Mouse (Mus musculus) stomach, embryonic 14.5 days (tissue): Measurements from ENCODE around the gene Dpy19l3. TPM values are rescaled to one million over a fixed set of nuclear protein-coding genes. Genes with fewer than 3 reads are reported as not detected.

ENCODE experiments used
- ATAC-seq: fragments of 200-750 bp; cut with Nextera tagmentation; 2 replicates; pipeline ENCODE4 v1.8.0; 2017; ENCODE audit warnings: low read depth, moderate TSS enrichment; ENCODE audit not compliant: insufficient number of reproducible peaks, insufficient read depth, low FRiP score
- H3K27ac ChIP-seq: fragments of 300-500 bp; sonication (generic); 2 replicates; pipeline ENCODE4 v1.5.1; 2014; ENCODE audit warnings: mild to moderate bottlenecking, low read length, moderate library complexity, mixed read lengths
- H3K27me3 ChIP-seq: fragments of 300-500 bp; sonication (generic); 2 replicates; pipeline ENCODE4 v1.6.1; 2014; ENCODE audit warnings: low read length, control low read depth, mixed read lengths; ENCODE audit not compliant: control insufficient read depth, insufficient read depth
- H3K36me3 ChIP-seq: fragments of 300-500 bp; sonication (generic); 2 replicates; pipeline ENCODE4 v1.6.1; 2014; ENCODE audit warnings: mild to moderate bottlenecking, control low read depth, low read length, moderate library complexity, mixed read lengths; ENCODE audit not compliant: control insufficient read depth, insufficient read depth
- H3K4me1 ChIP-seq: fragments of 300-500 bp; sonication (generic); 2 replicates; pipeline ENCODE4 v1.6.1; 2014; ENCODE audit warnings: low read length, control low read depth, mixed read lengths; ENCODE audit not compliant: control insufficient read depth, insufficient read depth
- H3K4me2 ChIP-seq: fragments of 300-500 bp; sonication (generic); replicated peaks from 2 replicates; pipeline ENCODE4 v1.6.1; 2014; ENCODE audit warnings: low read depth, low read length, control low read depth
- H3K4me3 ChIP-seq: fragments of 300-500 bp; sonication (generic); 2 replicates; pipeline ENCODE4 v1.5.1; 2014; ENCODE audit warnings: low read depth, low read length, control low read depth
- H3K9ac ChIP-seq: fragments of 300-500 bp; sonication (generic); replicated peaks from 2 replicates; pipeline ENCODE4 v1.6.1; 2014; ENCODE audit warnings: low read depth, mild to moderate bottlenecking, control low read depth, low read length, moderate library complexity, mixed read lengths
- H3K9me3 ChIP-seq: fragments of 300-500 bp; sonication (generic); 2 replicates; pipeline ENCODE4 v1.6.1; 2016; ENCODE audit warnings: low read depth, low read length, control low read depth; ENCODE audit not compliant: control insufficient read depth
- WGBS: fragments of 180-500 bp; shearing (Covaris S2); extraction: QIAGEN DNeasy Blood & Tissue Kit; methylation state at CpG from one replicate; pipeline ENCODE4 v1.1.7; 2014; 5-methylcytosine and 5-hydroxymethylcytosine counted together
- polyA plus RNA-seq: library from polyadenylated mRNA; unstranded; fragments of >200 nt; fragmentation: Nextera tagmentation; extraction: Ambion mirVana; gene quantifications from 2 replicates; pipeline ENCODE4 v1.2.1, GENCODE M21; 2014

Gene Dpy19l3
- polyA plus RNA-seq, 1 experiment from 2014 or later, result 30.2 TPM

- H3K4me2 ChIP-seq, result no peak overlapping the region
These were observed 65.4 kb downstream of the Dpy19l3 start for GRCm38 (mm10) chr7:35688781-35689349.

GRCm38 (mm10) chr7:35688276-35688675 is 66.0 kb downstream of the Dpy19l3 start:
- no peak for ATAC-seq
- Histone ChIP-seq H3K4me2 (no peak overlapping the region), H3K9ac (no peak overlapping the region), H3K4me3 (no peak overlapping the region), H3K36me3 (peaks cover 13% of the 10 kb centered on the region), H3K27me3 (no peaks in the 10 kb centered on the region), H3K9me3 (no peaks in the 10 kb centered on the region), H3K4me1 (no peaks in the 10 kb centered on the region), H3K27ac (no peak overlapping the region)
- WGBS, result 61% methylated on average over 9 of the region's 9 CpGs

More at GRCm38 (mm10) chr7:35688781-35689349, 65.4 kb downstream of the Dpy19l3 start:
- Histone ChIP-seq H3K4me1 (no peaks in the 10 kb centered on the region), H3K36me3 (peaks cover 13% of the 10 kb centered on the region), H3K9ac (no peak overlapping the region), H3K27me3 (no peaks in the 10 kb centered on the region), H3K4me3 (no peak overlapping the region), H3K9me3 (no peaks in the 10 kb centered on the region), H3K27ac (no peak overlapping the region)
- no peak for ATAC-seq
- 91% methylated on average over 11 of the region's 11 CpGs for WGBS

DNA sequence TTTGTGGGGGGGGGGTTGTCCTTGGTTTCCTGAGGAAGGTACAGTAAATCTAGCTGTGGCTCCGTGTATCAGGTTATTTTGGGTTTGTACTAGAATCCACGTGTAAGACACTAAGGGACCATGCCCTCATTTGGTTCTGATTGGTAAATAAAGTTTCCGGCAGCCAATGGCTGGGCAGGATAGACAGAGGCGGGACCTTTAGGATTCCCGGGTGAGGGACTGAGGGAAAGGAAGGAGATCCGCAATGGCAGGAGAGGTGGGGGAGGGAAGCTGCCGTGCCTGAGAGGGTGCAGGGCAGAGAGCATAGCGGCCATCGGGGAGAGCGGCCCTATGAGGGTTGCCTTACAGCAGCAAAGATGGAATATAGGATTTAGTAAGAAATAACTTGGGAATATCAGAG is 67.0 kb downstream of the Dpy19l3 start:
- ATAC-seq, result no peak
- Histone ChIP-seq H3K4me2 (peak overlapping the region; percentile 15; the same call in 1 of the 2 replicates), H3K9ac (no peak overlapping the region), H3K4me1 (no peaks in the 10 kb centered on the region), H3K27me3 (no peaks in the 10 kb centered on the region), H3K4me3 (peak overlapping the region; percentile 0; the same call in 1 of the 2 replicates), H3K27ac (no peak overlapping the region), H3K36me3 (peaks cover 11% of the 10 kb centered on the region), H3K9me3 (no peaks in the 10 kb centered on the region)
- WGBS, result 27% methylated on average over 10 of the region's 10 CpGs

DNA sequence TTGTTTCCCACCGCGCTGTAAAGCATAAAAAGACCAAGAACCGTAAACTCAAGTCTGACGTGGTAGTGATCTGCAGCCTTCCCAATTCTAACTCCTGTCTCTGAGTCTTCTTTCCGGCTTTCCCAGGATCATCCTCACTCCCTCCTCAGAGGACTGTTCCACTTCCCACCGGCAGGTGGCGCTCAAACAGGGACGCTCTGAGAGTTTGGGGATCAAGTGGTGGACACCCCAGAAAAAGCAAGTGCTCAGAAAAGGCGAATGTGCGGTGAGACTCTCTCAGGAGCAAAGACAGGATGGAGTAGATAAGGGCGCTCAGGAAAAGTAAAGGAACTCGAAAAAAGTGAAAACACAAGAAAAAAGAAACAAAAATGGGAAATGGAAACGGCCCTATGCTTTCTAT is 67.5 kb downstream of the Dpy19l3 start:
- no peak overlapping the region for H3K27ac ChIP-seq
- no peaks in the 10 kb centered on the region for H3K9me3 ChIP-seq
- peaks cover 9% of the 10 kb centered on the region for H3K36me3 ChIP-seq
- WGBS, result 26% methylated on average over 13 of the region's 13 CpGs
- H3K4me2 ChIP-seq, result peak overlapping the region; percentile 15; the same call in 1 of the 2 replicates
- no peak for ATAC-seq
- H3K4me1 ChIP-seq, result no peaks in the 10 kb centered on the region
- H3K9ac ChIP-seq, result no peak overlapping the region
- peak overlapping the region; percentile 0; the same call in 1 of the 2 replicates for H3K4me3 ChIP-seq
- no peaks in the 10 kb centered on the region for H3K27me3 ChIP-seq

DNA sequence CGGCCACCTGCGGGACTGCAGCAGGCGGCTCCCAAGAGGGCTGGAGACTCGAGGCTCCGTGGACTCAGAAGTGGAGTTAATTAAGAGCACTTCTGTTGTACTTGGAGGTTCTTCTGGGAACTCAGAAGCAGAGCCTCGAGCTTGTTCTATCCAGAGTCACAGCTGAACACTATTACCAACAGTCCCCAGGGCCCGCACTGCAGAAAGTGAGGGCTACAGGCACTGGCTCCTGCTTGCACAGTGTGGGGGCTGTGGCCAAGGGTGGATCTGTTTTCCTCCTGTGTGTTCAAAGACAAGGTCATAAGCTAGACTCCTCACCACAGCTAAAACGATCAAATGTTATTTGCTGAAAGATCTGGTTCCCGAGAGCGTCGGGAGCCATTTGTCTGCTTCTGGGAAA is 68.0 kb downstream of the Dpy19l3 start:
- Histone ChIP-seq H3K9ac (no peak overlapping the region), H3K9me3 (no peaks in the 10 kb centered on the region), H3K27ac (no peak overlapping the region), H3K36me3 (peaks cover 9% of the 10 kb centered on the region), H3K4me1 (no peaks in the 10 kb centered on the region), H3K4me3 (no peak overlapping the region), H3K27me3 (no peaks in the 10 kb centered on the region), H3K4me2 (no peak overlapping the region)
- 63% methylated on average over 11 of the region's 11 CpGs for WGBS
- ATAC-seq, result no peak

- Histone ChIP-seq H3K27ac (no peak overlapping the region), H3K4me2 (no peak overlapping the region), H3K36me3 (no peaks in the 10 kb centered on the region), H3K9ac (no peak overlapping the region), H3K27me3 (no peaks in the 10 kb centered on the region), H3K4me1 (no peaks in the 10 kb centered on the region), H3K4me3 (no peak overlapping the region), H3K9me3 (no peaks in the 10 kb centered on the region)
- 87% methylated on average over 6 of the region's 6 CpGs for WGBS
- ATAC-seq, result no peak
These were observed 70.7 kb downstream of the Dpy19l3 start for GRCm38 (mm10) chr7:35683409-35684122.

DNA sequence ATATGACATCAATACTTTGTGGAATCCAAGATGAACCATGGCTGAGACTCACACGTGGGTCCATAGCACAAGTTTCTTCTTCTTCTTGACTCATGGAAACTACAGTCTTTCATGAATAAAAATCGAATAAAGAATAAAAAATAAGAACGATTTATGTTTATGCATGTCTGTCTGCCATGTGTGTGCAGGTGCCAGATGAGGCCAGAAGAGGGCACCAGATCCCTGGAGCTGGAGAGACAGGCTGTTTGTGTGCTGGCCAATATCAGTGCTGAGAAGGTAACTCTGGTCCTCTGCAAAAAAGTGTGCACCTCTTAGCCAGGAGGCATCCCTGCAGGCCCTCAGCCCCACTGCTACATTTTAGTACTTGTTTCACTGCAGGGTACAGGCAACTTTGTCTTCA is 72.7 kb downstream of the Dpy19l3 start:
- 77% methylated on average over 3 of the region's 3 CpGs for WGBS

GRCm38 (mm10) chr7:35678976-35679375 is 75.3 kb downstream of the Dpy19l3 start:
- Histone ChIP-seq H3K27ac (no peak overlapping the region), H3K4me1 (no peaks in the 10 kb centered on the region), H3K4me3 (no peak overlapping the region), H3K9me3 (no peaks in the 10 kb centered on the region), H3K9ac (no peak overlapping the region), H3K36me3 (no peaks in the 10 kb centered on the region), H3K4me2 (no peak overlapping the region), H3K27me3 (no peaks in the 10 kb centered on the region)
- ATAC-seq, result no peak
- 75% methylated on average over 4 of the region's 4 CpGs for WGBS

More for the DNA sequence above, 72.7 kb downstream of the Dpy19l3 start:
- Histone ChIP-seq H3K9ac (no peak overlapping the region), H3K4me1 (no peaks in the 10 kb centered on the region), H3K9me3 (no peaks in the 10 kb centered on the region), H3K36me3 (no peaks in the 10 kb centered on the region), H3K4me2 (no peak overlapping the region), H3K27ac (no peak overlapping the region), H3K4me3 (no peak overlapping the region), H3K27me3 (no peaks in the 10 kb centered on the region)
- ATAC-seq, result no peak
